Mouse (Mus musculus) heart, embryonic 14.5 days (tissue): ENCODE measurements at regions not wholly inside any gene's neighbourhood (a gene's known extent, or its start where the extent isn't known, plus 50 kb on each side); places are given as distances from the start of the nearest gene placed in this dataset.
A peak's percentile ranks its signal among the peaks of the same experiment; 100 is the strongest.

Experiments used
- ATAC-seq: fragments of 200-750 bp; cut with Nextera tagmentation; 2 replicates; pipeline ENCODE4 v1.8.0; 2017; ENCODE audit warnings: low read depth, moderate TSS enrichment; ENCODE audit not compliant: insufficient number of reproducible peaks, insufficient read depth, low FRiP score
- H3K27ac ChIP-seq, 2 experiments: fragments of 200-500 bp in 1 of 2; fragments of 300-500 bp in 1 of 2; sonication (generic) in 1 of 2; replicated peaks in 1 of 2; 2 replicates each; pipeline ENCODE4 v1.5.1; 2012 to 2014; ENCODE audit warnings: low read depth in 2 of 2, low read length in 2 of 2, control low read depth in 1 of 2, mild to moderate bottlenecking in 1 of 2, mixed read lengths in 1 of 2; ENCODE audit not compliant: control insufficient read depth in 1 of 2, insufficient read depth in 1 of 2
- H3K27me3 ChIP-seq: fragments of 300-500 bp; sonication (generic); 2 replicates; pipeline ENCODE4 v1.6.1; 2014; ENCODE audit warnings: mild to moderate bottlenecking, low read length, control low read depth; ENCODE audit not compliant: control insufficient read depth, insufficient read depth
- H3K36me3 ChIP-seq: fragments of 300-500 bp; sonication (generic); 2 replicates; pipeline ENCODE4 v1.6.1; 2014; ENCODE audit warnings: mild to moderate bottlenecking, control low read depth, low read length, mixed read lengths; ENCODE audit not compliant: control insufficient read depth, insufficient read depth
- H3K4me1 ChIP-seq, 2 experiments: fragments of 200-500 bp in 1 of 2; fragments of 300-500 bp in 1 of 2; sonication (generic) in 1 of 2; 2 replicates each; pipeline ENCODE4 v1.6.1; 2012 to 2014; ENCODE audit warnings: low read length in 2 of 2, control low read depth in 1 of 2, mixed read lengths in 1 of 2; ENCODE audit not compliant: control insufficient read depth in 2 of 2, insufficient read depth in 2 of 2
- H3K4me2 ChIP-seq: fragments of 300-500 bp; sonication (generic); 2 replicates; pipeline ENCODE4 v1.6.1; 2014; ENCODE audit warnings: mild to moderate bottlenecking, low read length
- H3K4me3 ChIP-seq, 2 experiments: fragments of 200-500 bp in 1 of 2; fragments of 300-500 bp in 1 of 2; sonication (generic) in 1 of 2; 2 replicates each; pipeline ENCODE4 v1.5.1; 2012 to 2014; ENCODE audit warnings: low read length in 2 of 2, mild to moderate bottlenecking in 2 of 2, control low read depth in 1 of 2, low read depth in 1 of 2, moderate library complexity in 1 of 2; ENCODE audit not compliant: control insufficient read depth in 1 of 2, insufficient read depth in 1 of 2
- H3K9ac ChIP-seq: fragments of 300-500 bp; sonication (generic); 2 replicates; pipeline ENCODE4 v1.6.1; 2014; ENCODE audit warnings: mild to moderate bottlenecking, low read length
- H3K9me3 ChIP-seq: fragments of 300-500 bp; sonication (generic); 2 replicates; pipeline ENCODE4 v1.6.1; 2016; ENCODE audit warnings: low read length, control low read depth; ENCODE audit not compliant: control insufficient read depth
- WGBS: fragments of 180-500 bp; shearing (Covaris S2); extraction: QIAGEN DNeasy Blood & Tissue Kit; methylation state at CpG from one replicate; pipeline ENCODE4 v1.1.7; 2014; 5-methylcytosine and 5-hydroxymethylcytosine counted together

DNA sequence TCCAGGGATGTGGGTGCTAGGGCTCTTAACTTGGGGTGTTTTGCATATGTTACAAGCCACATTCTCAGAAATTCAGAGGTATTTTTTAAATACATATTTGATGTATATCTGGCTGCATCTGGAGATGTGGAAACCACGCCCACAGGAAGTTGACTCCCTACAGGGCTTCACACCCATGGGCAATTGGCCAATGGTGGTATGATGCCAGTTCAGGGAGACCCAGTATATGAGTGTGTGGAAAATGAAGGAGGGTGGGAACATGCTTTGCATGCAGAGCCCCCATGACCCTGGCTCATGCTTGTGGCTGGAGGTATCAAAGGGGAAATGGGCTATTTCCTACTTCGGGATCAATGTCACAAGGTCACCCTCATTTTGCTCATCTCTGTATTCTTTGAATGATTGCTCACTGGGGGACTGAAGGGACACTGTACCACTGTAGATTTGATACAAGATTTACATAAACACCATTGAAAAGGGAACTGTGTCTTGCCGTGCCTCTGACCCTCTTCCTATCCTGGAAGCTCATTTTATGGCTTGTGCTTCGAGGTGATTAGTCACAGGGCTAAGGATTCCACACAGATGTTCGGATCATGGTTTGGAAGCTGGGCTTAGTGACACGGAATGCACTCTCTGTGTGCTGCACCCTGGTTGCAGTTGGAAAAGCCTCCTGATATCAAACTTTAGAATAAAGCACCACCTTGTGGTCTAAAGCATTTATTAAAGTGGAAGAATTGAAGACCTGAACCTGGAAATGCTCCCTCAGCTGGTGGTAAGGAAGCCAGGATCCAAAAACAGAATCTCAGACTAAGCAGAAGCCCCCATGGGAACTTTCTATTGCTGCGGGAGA, 56.8 kb upstream of the Edn1 start:
- Histone ChIP-seq H3K4me2 (no peak overlapping the region), H3K36me3 (no peaks in the 10 kb centered on the region), H3K9ac (no peak overlapping the region), H3K27ac (no peak overlapping the region), H3K4me1 (peaks cover 8 to 23% of the 10 kb centered on the region in 2 experiments), H3K9me3 (peaks cover 3% of the 10 kb centered on the region; the same call in 1 of the 2 replicates), H3K27me3 (no peaks in the 10 kb centered on the region), H3K4me3 (no peak overlapping the region)
- no peak for ATAC-seq
- 49% methylated on average over 7 of the region's 7 CpGs for WGBS

DNA sequence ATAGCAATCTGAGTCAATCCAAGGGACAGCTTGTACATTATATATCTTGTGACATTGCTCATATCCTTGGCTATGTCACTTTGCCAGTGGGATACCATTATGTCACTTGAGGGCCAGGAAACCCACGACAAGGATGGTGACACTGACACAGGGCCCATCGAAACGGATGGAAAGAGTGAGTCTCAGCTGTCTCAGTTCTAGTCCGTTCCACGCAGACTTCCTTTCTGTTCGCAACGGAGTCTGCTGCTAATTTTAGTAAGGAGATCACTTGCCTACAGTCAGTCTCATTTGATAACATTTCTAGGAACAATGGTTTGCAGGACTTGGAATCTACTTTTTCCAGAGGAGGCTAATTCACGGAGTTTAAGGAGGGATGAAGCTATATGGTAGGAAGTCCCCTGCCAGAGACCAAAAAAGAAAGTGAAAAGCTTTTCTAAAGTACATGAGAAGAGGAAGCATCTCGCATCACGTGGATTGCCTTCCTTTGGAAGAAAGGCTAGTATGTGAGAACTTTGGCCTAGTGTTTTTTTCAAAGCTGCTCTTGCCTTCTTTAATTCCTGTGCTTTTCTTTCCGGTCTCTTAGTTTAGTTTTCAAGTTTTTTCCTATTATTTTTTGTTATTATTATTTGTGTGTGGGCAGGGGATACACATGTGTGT, 55.4 kb upstream of the Edn1 start:
- ATAC-seq: no peak
- 26% methylated on average over 11 of the region's 11 CpGs for WGBS
- peaks cover 8 to 23% of the 10 kb centered on the region in 2 experiments for H3K4me1 ChIP-seq
- no peaks in the 10 kb centered on the region for H3K27me3 ChIP-seq
- H3K9me3 ChIP-seq: no peaks in the 10 kb centered on the region
- no peaks in the 10 kb centered on the region for H3K36me3 ChIP-seq
- H3K4me3 ChIP-seq: no peak overlapping the region
- H3K4me2 ChIP-seq: peak overlapping the region; percentile 26
- H3K9ac ChIP-seq: peak overlapping the region; percentile 9; the same call in 1 of the 2 replicates
- H3K27ac ChIP-seq: peak overlapping the region; percentile 31 to 62; a peak in 3 of 4 replicates
